Mouse (Mus musculus) gastrocnemius, postnatal 4 days (tissue): ENCODE results near the gene Zfp672. TPM values are rescaled to one million over a fixed set of nuclear protein-coding genes. Genes with fewer than 3 reads are reported as not detected.

ENCODE experiments used
- DNase-seq, 2 experiments: peaks; one replicate each; pipeline ENCODE4 v3.0.0; 2021 to 2022; ENCODE audit warnings: low spot score in 2 of 2, mixed read lengths in 2 of 2
- total RNA-seq, 2 experiments: library from RNA; stranded (reverse); gene quantifications; 2 replicates each; pipeline ENCODE4 v1.2.3; 2021

Zfp672 gene
- total RNA-seq, 2 experiments from 2014 or later = 34.3 to 40.7 TPM

GRCm38 (mm10) chr11:58289992-58290682, 40.0 kb downstream of the Zfp672 start:
- DNase-seq = no peak

- DNase-seq = no peak
These were observed 47.6 kb downstream of the Zfp672 start for GRCm38 (mm10) chr11:58282518-58282917.

- DNase-seq = no peak
These were observed 48.1 kb downstream of the Zfp672 start for GRCm38 (mm10) chr11:58281970-58282496.

GRCm38 (mm10) chr11:58275756-58276155, 54.4 kb downstream of the Zfp672 start:
- no peak for DNase-seq

GRCm38 (mm10) chr11:58274572-58274971, 55.6 kb downstream of the Zfp672 start, which contains the start of gene 4930438A08Rik:
TSS of gene 4930438A08Rik (plus strand) at chr11:58274799.
- no peak for DNase-seq

GRCm38 (mm10) chr11:58268285-58268684, 61.9 kb downstream of the Zfp672 start:
- no peak for DNase-seq

Other genes with a start within 250 kb of the Zfp672 start
- gene Gm12248, start 237.2 kb downstream of the Zfp672 start, total RNA-seq = not detected
- 10 to 100 TPM; 47.5 to 48.9 TPM for gene Cnot8, start 226.2 kb downstream of the Zfp672 start, total RNA-seq
- gene Gemin5, start 161.8 kb downstream of the Zfp672 start, total RNA-seq = 10 to 100 TPM; 14.8 to 15.3 TPM
- 10 to 100 TPM; 54.1 to 59.7 TPM for gene Mrpl22, start 158.7 kb downstream of the Zfp672 start, total RNA-seq
- 10 to 100 TPM; 15.6 to 17.9 TPM for gene Igtp, start 130.8 kb downstream of the Zfp672 start, total RNA-seq
- gene Irgm2, start 130.7 kb downstream of the Zfp672 start, total RNA-seq = 10 to 100 TPM; 13.0 to 13.1 TPM
- gene 4930438A08Rik, start 55.5 kb downstream of the Zfp672 start, total RNA-seq = not detected
- gene Zfp692, start 23.3 kb downstream of the Zfp672 start, total RNA-seq = 1 to 10 TPM; 6.1 to 6.9 TPM
- 10 to 100 TPM; 31.0 to 36.5 TPM for gene Sh3bp5l, start 385 bp upstream of the Zfp672 start, total RNA-seq
- not detected for gene Lypd8, start 48.7 kb upstream of the Zfp672 start, total RNA-seq
- not detected for gene 1810065E05Rik, start 90.8 kb upstream of the Zfp672 start, total RNA-seq
- not detected for gene Gm12253, start 102.2 kb upstream of the Zfp672 start, total RNA-seq
- not detected for gene Lypd9, start 122.6 kb upstream of the Zfp672 start, total RNA-seq
- gene Olfr30, start 131.9 kb upstream of the Zfp672 start, total RNA-seq = not detected
- gene Olfr332, start 162.2 kb upstream of the Zfp672 start, total RNA-seq = not detected
- gene Olfr331, start 172.2 kb upstream of the Zfp672 start, total RNA-seq = not detected
- gene Olfr330, start 204.5 kb upstream of the Zfp672 start, total RNA-seq = not detected
- not detected for gene Olfr329-ps, start 216.1 kb upstream of the Zfp672 start, total RNA-seq
- not detected for gene Olfr328, start 225.3 kb upstream of the Zfp672 start, total RNA-seq
- not detected for gene Olfr224, start 240.2 kb upstream of the Zfp672 start, total RNA-seq
- gene Olfr325, start 247.4 kb upstream of the Zfp672 start, total RNA-seq = not detected